Mouse (Mus musculus) megakaryocyte, embryonic 14.5 days (primary cell): ENCODE data around the gene Ick.

Experiments used
- FLI1 ChIP-seq: IDR thresholded peaks from 2 replicates; pipeline ENCODE4 v1.6.1; 2012; ENCODE audit warnings: low read length, inconsistent platforms, mixed read lengths
- GATA1 ChIP-seq: IDR thresholded peaks from 3 replicates; pipeline ENCODE4 v1.6.1; 2012; ENCODE audit warnings: mixed read lengths, low read length, inconsistent platforms, borderline replicate concordance

- TF ChIP-seq GATA1: no peak
- no peak for TF ChIP-seq FLI1
Observed at GRCm38 (mm10) chr9:78107582-78107911, 1.4 kb upstream of the Ick start.
